Mouse (Mus musculus) lung, adult 2 months (tissue): Measurements from ENCODE around the gene Slc25a12.

Experiments
- CTCF ChIP-seq: fragments of 200-500 bp; IDR thresholded peaks from 2 replicates; pipeline ENCODE4 v1.5.1; 2011; ENCODE audit warnings: mild to moderate bottlenecking, low read length, control low read depth; ENCODE audit not compliant: insufficient read depth
- POLR2A ChIP-seq: fragments of 200-500 bp; IDR thresholded peaks from 2 replicates; pipeline ENCODE4 v1.6.1; 2011; ENCODE audit warnings: low read depth, mild to moderate bottlenecking, control low read depth, low read length, borderline replicate concordance; ENCODE audit errors: extremely low read depth

DNA sequence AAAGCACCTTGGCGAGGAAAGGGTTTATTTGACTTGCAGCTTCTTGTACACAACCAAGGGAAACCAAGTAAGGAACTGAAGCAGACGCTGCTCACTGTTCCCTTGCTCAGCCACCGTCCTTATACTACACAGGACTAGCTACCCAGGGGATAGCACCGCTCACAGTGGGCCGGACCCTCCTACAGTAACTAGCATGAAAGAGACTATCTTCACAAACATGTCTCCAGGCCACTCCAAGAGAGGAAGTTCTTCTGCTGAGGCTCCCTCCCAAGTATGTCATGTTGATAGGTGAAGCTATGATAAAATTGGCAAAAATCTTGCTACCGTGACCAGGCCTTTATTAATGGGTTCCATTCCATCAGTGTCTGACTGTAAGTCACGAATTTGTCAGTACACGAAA lies 98.9 kb downstream of the Slc25a12 start:
- TF ChIP-seq CTCF (no peak), POLR2A (no peak)
